Comparison of ENCODE assay signal across 13 mouse cellular contexts in the genomic region with DNA sequence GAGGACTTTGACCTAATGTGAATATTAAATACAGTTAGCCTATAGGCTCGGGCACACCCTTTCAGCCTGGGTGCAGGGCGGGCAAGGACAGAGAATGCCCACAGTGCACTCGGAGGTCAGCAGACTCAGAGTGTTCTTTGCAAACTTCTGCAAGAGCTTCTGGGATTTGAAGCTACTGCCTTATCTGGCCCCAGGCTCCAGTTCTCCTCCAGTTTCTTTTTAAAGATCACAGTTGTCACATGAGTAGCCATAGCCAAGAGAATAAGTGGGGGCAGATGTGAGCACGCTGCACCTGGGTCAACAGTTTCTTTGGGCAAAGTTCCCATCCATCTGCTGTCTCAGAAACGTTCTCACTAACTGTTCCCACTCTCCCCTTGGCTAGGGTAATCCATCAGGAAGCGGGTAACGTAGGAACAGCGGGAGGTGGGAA.
DNase-seq lines count a peak whose midpoint lies in the region; ATAC-seq lines count a peak whose summit lies in the region.
"Had no signal": no experiment of that assay in that cellular context is flagged by ENCODE, and none has a peak within 500 bp of the region (broad histone marks: within the 10 kb centered on the region; RNA-seq: fewer than 3 reads in every experiment).

No protein-coding gene starts in this region.

- no peak overlapping the region for H3K4me2 ChIP-seq in heart, embryonic 11.5 days
- H3K4me2 ChIP-seq in midbrain, embryonic 13.5 days (replicated peaks) = no peak overlapping the region
- H3K4me2 ChIP-seq in hindbrain, embryonic 11.5 days (replicated peaks; ENCODE audit: low read depth, low read length) = no peak overlapping the region
- H3K4me2 ChIP-seq: embryonic facial prominence, embryonic 12.5 days; forebrain, embryonic 15.5 days; liver, embryonic 11.5 days had no signal

- H3K4me1 ChIP-seq in heart, embryonic 11.5 days (ENCODE audit: control insufficient read depth, insufficient read depth, low read length) = 0 out of 2 replicates have a peak, but pooled peaks cover 3% of the 10 kb centered on the region
- no peaks in the 10 kb centered on the region for H3K4me1 ChIP-seq in midbrain, embryonic 13.5 days (replicated peaks)
- no peaks in the 10 kb centered on the region for H3K4me1 ChIP-seq in hindbrain, embryonic 11.5 days (replicated peaks; ENCODE audit: control insufficient read depth, insufficient read depth, low read length)
- H3K4me1 ChIP-seq: forebrain, embryonic 15.5 days had no signal

- H3K27me3 ChIP-seq in heart, embryonic 11.5 days (ENCODE audit: control insufficient read depth, insufficient read depth, low read length) = no peaks in the 10 kb centered on the region; the same call in 1 of the 2 replicates
- H3K27me3 ChIP-seq in midbrain, embryonic 13.5 days = no peaks in the 10 kb centered on the region
- no peaks in the 10 kb centered on the region for H3K27me3 ChIP-seq in hindbrain, embryonic 11.5 days (ENCODE audit: control insufficient read depth, insufficient read depth, low read length)
- H3K27me3 ChIP-seq: embryonic facial prominence, embryonic 12.5 days; forebrain, embryonic 15.5 days had no signal

- no peak overlapping the region for H3K27ac ChIP-seq in heart, embryonic 11.5 days (ENCODE audit: low read depth, low read length)
- no peak overlapping the region for H3K27ac ChIP-seq in midbrain, embryonic 13.5 days
- no peak overlapping the region for H3K27ac ChIP-seq in hindbrain, embryonic 11.5 days (ENCODE audit: low read depth, low read length)
- H3K27ac ChIP-seq: embryonic facial prominence, embryonic 12.5 days; forebrain, embryonic 15.5 days had no signal

- WGBS in heart, embryonic 11.5 days (ENCODE audit: insufficient replicate concordance) = 67% methylated on average over 8 of the region's 8 CpGs
- 84% methylated on average over 8 of the region's 8 CpGs for WGBS in midbrain, embryonic 13.5 days
- 79% methylated on average over 8 of the region's 8 CpGs for WGBS in hindbrain, embryonic 11.5 days

- intact Hi-C loops in heart, postnatal 36 days (cut with DNase I) = no loop called here

- no peak overlapping the region for H3K9ac ChIP-seq in heart, embryonic 11.5 days (ENCODE audit: low read depth, low read length)
- H3K9ac ChIP-seq in midbrain, embryonic 13.5 days (replicated peaks) = no peak overlapping the region
- no peak overlapping the region for H3K9ac ChIP-seq in hindbrain, embryonic 11.5 days (ENCODE audit: low read depth, low read length)
- H3K9ac ChIP-seq: embryonic facial prominence, embryonic 12.5 days; forebrain, embryonic 15.5 days had no signal

- no peak for ATAC-seq in heart, embryonic 11.5 days (replicated peaks; ENCODE audit: insufficient number of reproducible peaks, low FRiP score, low TSS enrichment)
- no peak for ATAC-seq in midbrain, embryonic 13.5 days
- ATAC-seq in hindbrain, embryonic 11.5 days (ENCODE audit: low FRiP score) = no peak
- ATAC-seq: forebrain, embryonic 15.5 days had no signal

- DNase-seq in heart, adult 11 months = peak; percentile 98
- peak; percentile 14 for DNase-seq in 3T3-L1 (ENCODE audit: low read depth, low spot score)
- peak; percentile 56 to 72 for DNase-seq in frontal cortex, adult 2 months (ENCODE audit: extremely low spot score in 1 of 2, low spot score in 1 of 2)
- DNase-seq in heart, postnatal 36 days = peak; percentile 22 to 49
- no peak for DNase-seq in hindbrain, embryonic 11.5 days (ENCODE audit: low spot score)
- no peak for DNase-seq in kidney, adult 11 months
- DNase-seq: cerebellum, adult 11 months; midbrain, embryonic 14.5 days had no signal

- no peak overlapping the region for H3K4me3 ChIP-seq in heart, embryonic 11.5 days (ENCODE audit: low read depth, low read length)
- no peak overlapping the region for H3K4me3 ChIP-seq in midbrain, embryonic 13.5 days (replicated peaks)
- H3K4me3 ChIP-seq in hindbrain, embryonic 11.5 days (ENCODE audit: low read depth, low read length) = no peak overlapping the region
- H3K4me3 ChIP-seq: embryonic facial prominence, embryonic 12.5 days; forebrain, embryonic 15.5 days had no signal

- no peaks in the 10 kb centered on the region for H3K9me3 ChIP-seq in heart, embryonic 11.5 days (replicated peaks; ENCODE audit: control insufficient read depth, low read length)
- no peaks in the 10 kb centered on the region for H3K9me3 ChIP-seq in midbrain, embryonic 13.5 days
- H3K9me3 ChIP-seq in hindbrain, embryonic 11.5 days (ENCODE audit: control insufficient read depth, low read length) = no peaks in the 10 kb centered on the region
- H3K9me3 ChIP-seq: embryonic facial prominence, embryonic 12.5 days; forebrain, embryonic 15.5 days had no signal

- H3K36me3 ChIP-seq in heart, embryonic 11.5 days (ENCODE audit: control insufficient read depth, insufficient read depth, low read length) = no peaks in the 10 kb centered on the region
- no peaks in the 10 kb centered on the region for H3K36me3 ChIP-seq in midbrain, embryonic 13.5 days
- no peaks in the 10 kb centered on the region for H3K36me3 ChIP-seq in hindbrain, embryonic 11.5 days (ENCODE audit: control insufficient read depth, insufficient read depth, low read length)
- H3K36me3 ChIP-seq: embryonic facial prominence, embryonic 12.5 days; forebrain, embryonic 15.5 days had no signal

Comparison
In these comparisons a context has a peak if more than half of its experiments do, and no peak if none do; other contexts are left out.
1. DNase-seq: peak in heart, adult 11 months (single experiment), 3T3-L1 (single experiment), frontal cortex, adult 2 months (2 of 2) and heart, postnatal 36 days (2 of 2); none in hindbrain, embryonic 11.5 days (single experiment) and kidney, adult 11 months (single experiment).